Comparison of ENCODE assay signal across 11 mouse cellular contexts in genomic region chr4:82092296-82093230, GRCm38 (mm10).
DNase-seq lines count a peak whose midpoint lies in the region; ATAC-seq and TF ChIP-seq lines count a peak whose summit lies in the region.
"Had no signal": no experiment of that assay in that cellular context is flagged by ENCODE, and none has a peak within 500 bp of the region (broad histone marks: within the 10 kb centered on the region; RNA-seq: fewer than 3 reads in every experiment).

No protein-coding gene starts in this region.

- no peak overlapping the region for H3K4me2 ChIP-seq in forebrain, embryonic 14.5 days (ENCODE audit: low read length)
- no peak overlapping the region for H3K4me2 ChIP-seq in forebrain, embryonic 12.5 days
- no peak overlapping the region for H3K4me2 ChIP-seq in heart, embryonic 15.5 days
- no peak overlapping the region for H3K4me2 ChIP-seq in myocyte (ENCODE audit: low read depth)
- no peak overlapping the region for H3K4me2 ChIP-seq in hindbrain, embryonic 12.5 days (replicated peaks)
- H3K4me2 ChIP-seq: neural tube, embryonic 13.5 days had no signal

- no peak overlapping the region for H3K9ac ChIP-seq in forebrain, embryonic 14.5 days (ENCODE audit: low read length)
- H3K9ac ChIP-seq in forebrain, embryonic 12.5 days = no peak overlapping the region
- no peak overlapping the region for H3K9ac ChIP-seq in heart, embryonic 15.5 days
- H3K9ac ChIP-seq in hindbrain, embryonic 12.5 days = no peak overlapping the region
- H3K9ac ChIP-seq: neural tube, embryonic 13.5 days had no signal

- no peak for ATAC-seq in forebrain, embryonic 14.5 days
- no peak for ATAC-seq in forebrain, embryonic 12.5 days (ENCODE audit: low FRiP score)
- no peak for ATAC-seq in heart, embryonic 15.5 days (replicated peaks; ENCODE audit: insufficient number of reproducible peaks, insufficient read depth, low FRiP score, low read depth)
- no peak for ATAC-seq in hindbrain, embryonic 12.5 days (ENCODE audit: low FRiP score)

- H3K4me3 ChIP-seq in forebrain, embryonic 14.5 days (ENCODE audit: low read depth, low read length) = no peak overlapping the region
- H3K4me3 ChIP-seq in forebrain, embryonic 12.5 days (replicated peaks) = no peak overlapping the region
- no peak overlapping the region for H3K4me3 ChIP-seq in layer of hippocampus, adult 2 months
- no peak overlapping the region for H3K4me3 ChIP-seq in heart, embryonic 15.5 days
- no peak overlapping the region for H3K4me3 ChIP-seq in myocyte
- no peak overlapping the region for H3K4me3 ChIP-seq in hindbrain, embryonic 12.5 days
- H3K4me3 ChIP-seq: erythroblast, embryonic 14.5 days; neural tube, embryonic 13.5 days had no signal

- H3K9me3 ChIP-seq in forebrain, embryonic 14.5 days (replicated peaks; ENCODE audit: control insufficient read depth, low read length) = no peaks in the 10 kb centered on the region
- no peaks in the 10 kb centered on the region for H3K9me3 ChIP-seq in forebrain, embryonic 12.5 days
- no peaks in the 10 kb centered on the region for H3K9me3 ChIP-seq in heart, embryonic 15.5 days (replicated peaks)
- H3K9me3 ChIP-seq in hindbrain, embryonic 12.5 days (replicated peaks) = no peaks in the 10 kb centered on the region
- H3K9me3 ChIP-seq: neural tube, embryonic 13.5 days had no signal

- no peaks in the 10 kb centered on the region for H3K79me2 ChIP-seq in myocyte (ENCODE audit: control insufficient read depth, insufficient read depth)

- TF ChIP-seq CTCF in layer of hippocampus, adult 2 months (conservative IDR thresholded peaks at IDR 0.05) = peak; percentile 43

- no peaks in the 10 kb centered on the region for H3K4me1 ChIP-seq in forebrain, embryonic 14.5 days (ENCODE audit: control insufficient read depth, insufficient read depth, low read length)
- H3K4me1 ChIP-seq in forebrain, embryonic 12.5 days = no peaks in the 10 kb centered on the region
- H3K4me1 ChIP-seq in heart, embryonic 15.5 days (replicated peaks) = 0 out of 2 replicates have a peak, but pooled peaks cover 2% of the 10 kb centered on the region
- no peaks in the 10 kb centered on the region for H3K4me1 ChIP-seq in hindbrain, embryonic 12.5 days
- H3K4me1 ChIP-seq: neural tube, embryonic 13.5 days had no signal

- WGBS in forebrain, embryonic 14.5 days = 81% methylated on average over 5 of the region's 5 CpGs
- WGBS in forebrain, embryonic 12.5 days = 86% methylated on average over 5 of the region's 5 CpGs
- 79% methylated on average over 5 of the region's 5 CpGs for WGBS in heart, embryonic 15.5 days
- WGBS in hindbrain, embryonic 12.5 days = 82% methylated on average over 5 of the region's 5 CpGs

- H3K27me3 ChIP-seq in forebrain, embryonic 14.5 days (replicated peaks; ENCODE audit: control insufficient read depth, insufficient read depth, low read length) = no peaks in the 10 kb centered on the region
- no peaks in the 10 kb centered on the region for H3K27me3 ChIP-seq in forebrain, embryonic 12.5 days
- H3K27me3 ChIP-seq in heart, embryonic 15.5 days = no peaks in the 10 kb centered on the region
- H3K27me3 ChIP-seq in myocyte (ENCODE audit: control insufficient read depth, insufficient read depth, insufficient read length) = no peaks in the 10 kb centered on the region
- no peaks in the 10 kb centered on the region for H3K27me3 ChIP-seq in hindbrain, embryonic 12.5 days
- H3K27me3 ChIP-seq: neural tube, embryonic 13.5 days had no signal

- peak; percentile 6 for DNase-seq in forebrain, embryonic 14.5 days (ENCODE audit: low spot score)
- DNase-seq in layer of hippocampus, adult 2 months (ENCODE audit: low spot score in 2 of 2) = peak; percentile 22 to 52
- DNase-seq in layer of hippocampus, postnatal 25 days (ENCODE audit: extremely low spot score in 1 of 2, low spot score in 1 of 2) = no peak
- DNase-seq in testis, postnatal 10 days (ENCODE audit: low spot score) = no peak
- DNase-seq: B cell, adult 2 months had no signal

- no peak overlapping the region for H3K27ac ChIP-seq in forebrain, embryonic 14.5 days (ENCODE audit: low read depth, low read length)
- no peak overlapping the region for H3K27ac ChIP-seq in forebrain, embryonic 12.5 days
- peak overlapping the region; percentile 72 for H3K27ac ChIP-seq in layer of hippocampus, adult 2 months
- peak overlapping the region; percentile 27 for H3K27ac ChIP-seq in heart, embryonic 15.5 days
- H3K27ac ChIP-seq in hindbrain, embryonic 12.5 days = no peak overlapping the region
- H3K27ac ChIP-seq: neural tube, embryonic 13.5 days had no signal

- H3K36me3 ChIP-seq in forebrain, embryonic 14.5 days (ENCODE audit: control insufficient read depth, insufficient read depth, low read length) = no peaks in the 10 kb centered on the region
- no peaks in the 10 kb centered on the region for H3K36me3 ChIP-seq in forebrain, embryonic 12.5 days (replicated peaks)
- H3K36me3 ChIP-seq in heart, embryonic 15.5 days = no peaks in the 10 kb centered on the region
- H3K36me3 ChIP-seq in myocyte (ENCODE audit: control insufficient read depth, insufficient read depth) = no peaks in the 10 kb centered on the region
- no peaks in the 10 kb centered on the region for H3K36me3 ChIP-seq in hindbrain, embryonic 12.5 days
- H3K36me3 ChIP-seq: neural tube, embryonic 13.5 days had no signal

- TF ChIP-seq POLR2A in myocyte (IDR thresholded peaks at IDR 0.05; ENCODE audit: insufficient read length, low read depth) = no peak

- no peak overlapping the region for H3ac ChIP-seq in myocyte (ENCODE audit: control insufficient read depth, insufficient read length)

TF ChIP-seq in myocyte, 11 proteins besides CTCF, POLR2A, EP300 and RAD21:
- no peak for TF ChIP-seq SRF (IDR thresholded peaks at IDR 0.05; ENCODE audit: control insufficient read depth, insufficient read length, low read depth)
- TF ChIP-seq MYOD1 (IDR thresholded peaks at IDR 0.05; ENCODE audit: control insufficient read depth in 1 of 3, insufficient read length in 2 of 3, low read depth in 2 of 3) = peak; percentile 82 to 91 (median 90)
- peak; percentile 51 for TF ChIP-seq TCF12 (IDR thresholded peaks at IDR 0.05; ENCODE audit: insufficient read depth, poor library complexity, severe bottlenecking)
- no peak for TF ChIP-seq MAX (IDR thresholded peaks at IDR 0.05; ENCODE audit: low read depth)
- TF ChIP-seq CEBPB (IDR thresholded peaks at IDR 0.05; ENCODE audit: insufficient read depth, poor library complexity, severe bottlenecking) = no peak
- TF ChIP-seq USF1 (IDR thresholded peaks at IDR 0.05; ENCODE audit: low read depth) = no peak

Comparison
In these comparisons a context has a peak if more than half of its experiments do, and no peak if none do; other contexts are left out.
1. DNase-seq: peak in forebrain, embryonic 14.5 days (single experiment) and layer of hippocampus, adult 2 months (2 of 2); none in layer of hippocampus, postnatal 25 days (0 of 2) and testis, postnatal 10 days (single experiment).
2. H3K27ac ChIP-seq: peak in layer of hippocampus, adult 2 months (single experiment) and heart, embryonic 15.5 days (single experiment); none in forebrain, embryonic 14.5 days (single experiment), forebrain, embryonic 12.5 days (single experiment) and hindbrain, embryonic 12.5 days (single experiment).